Mouse (Mus musculus): ENCODE results near the gene Naf1. TPM values are rescaled to one million over a fixed set of nuclear protein-coding genes. Genes with fewer than 3 reads are reported as not detected.

The Naf1 gene
- 2.0 and 2.2 TPM in 2 replicates for polyA plus RNA-seq (2015; fragmentation: Nextera tagmentation; extraction: Ambion mirVana)

GRCm38 (mm10) chr8:66860023-66860422 lies at the start of gene Naf1:
Gene Naf1, plus strand, starts transcription at chr8:66860217.
- under 1% methylated on average over 37 of the region's 37 CpGs for WGBS
- H3K9me3 ChIP-seq (ENCODE audit: control insufficient read depth, low read length) = no peaks in the 10 kb centered on the region
- H3K9ac ChIP-seq (replicated peaks; ENCODE audit: low read depth, low read length) = peak within 1 kb of the TSS; percentile 76
- H3K4me3 ChIP-seq (replicated peaks; ENCODE audit: low read length) = peak within 1 kb of the TSS; percentile 96
- peaks cover 17% of the 10 kb centered on the region for H3K4me1 ChIP-seq (replicated peaks; ENCODE audit: control insufficient read depth, insufficient read depth, low read length)
- peak within 1 kb of the TSS; percentile 84 for H3K4me2 ChIP-seq (ENCODE audit: low read length)
- ATAC-seq = peak; percentile 98
- H3K36me3 ChIP-seq (ENCODE audit: control insufficient read depth, insufficient read depth) = no peaks in the 10 kb centered on the region
- H3K27ac ChIP-seq (ENCODE audit: low read length) = no peak within 1 kb of the TSS
- no peaks in the 10 kb centered on the region for H3K27me3 ChIP-seq (replicated peaks; ENCODE audit: control insufficient read depth, insufficient read depth, low read length)

- Histone ChIP-seq H3K27ac (ENCODE audit: low read length) (no peak overlapping the region), H3K9ac (replicated peaks; ENCODE audit: low read depth, low read length) (peak overlapping the region; percentile 76)
- under 1% methylated on average over 46 of the region's 46 CpGs for WGBS
Measured at GRCm38 (mm10) chr8:66860921-66861588, 1.0 kb downstream of the Naf1 start.

GRCm38 (mm10) chr8:66861589-66862500 lies 1.8 kb downstream of the Naf1 start:
- Histone ChIP-seq H3K36me3 (ENCODE audit: control insufficient read depth, insufficient read depth) (no peaks in the 10 kb centered on the region), H3K4me3 (replicated peaks; ENCODE audit: low read length) (peak overlapping the region; percentile 96), H3K27me3 (replicated peaks; ENCODE audit: control insufficient read depth, insufficient read depth, low read length) (no peaks in the 10 kb centered on the region), H3K9ac (replicated peaks; ENCODE audit: low read depth, low read length) (no peak overlapping the region), H3K4me2 (ENCODE audit: low read length) (peak overlapping the region; percentile 84), H3K4me1 (replicated peaks; ENCODE audit: control insufficient read depth, insufficient read depth, low read length) (peaks cover 17% of the 10 kb centered on the region), H3K27ac (ENCODE audit: low read length) (no peak overlapping the region), H3K9me3 (ENCODE audit: control insufficient read depth, low read length) (no peaks in the 10 kb centered on the region)
- 56% methylated on average over 5 of the region's 5 CpGs for WGBS
- ATAC-seq = no peak

More at GRCm38 (mm10) chr8:66860921-66861588, 1.0 kb downstream of the Naf1 start:
- Histone ChIP-seq H3K4me3 (replicated peaks; ENCODE audit: low read length) (peak overlapping the region; percentile 96), H3K4me1 (replicated peaks; ENCODE audit: control insufficient read depth, insufficient read depth, low read length) (peaks cover 17% of the 10 kb centered on the region), H3K4me2 (ENCODE audit: low read length) (peak overlapping the region; percentile 84), H3K36me3 (ENCODE audit: control insufficient read depth, insufficient read depth) (no peaks in the 10 kb centered on the region), H3K9me3 (ENCODE audit: control insufficient read depth, low read length) (no peaks in the 10 kb centered on the region), H3K27me3 (replicated peaks; ENCODE audit: control insufficient read depth, insufficient read depth, low read length) (no peaks in the 10 kb centered on the region)
- ATAC-seq = peak; percentile 54

GRCm38 (mm10) chr8:66863761-66864160 lies 3.7 kb downstream of the Naf1 start:
- no peaks in the 10 kb centered on the region for H3K27me3 ChIP-seq (replicated peaks; ENCODE audit: control insufficient read depth, insufficient read depth, low read length)
- no peak overlapping the region for H3K9ac ChIP-seq (replicated peaks; ENCODE audit: low read depth, low read length)
- H3K4me3 ChIP-seq (replicated peaks; ENCODE audit: low read length) = no peak overlapping the region
- ATAC-seq = no peak
- no peak overlapping the region for H3K27ac ChIP-seq (ENCODE audit: low read length)
- H3K4me1 ChIP-seq (replicated peaks; ENCODE audit: control insufficient read depth, insufficient read depth, low read length) = peaks cover 17% of the 10 kb centered on the region
- WGBS = 97% methylated on average over 3 of the region's 3 CpGs
- no peak overlapping the region for H3K4me2 ChIP-seq (ENCODE audit: low read length)
- H3K9me3 ChIP-seq (ENCODE audit: control insufficient read depth, low read length) = no peaks in the 10 kb centered on the region
- H3K36me3 ChIP-seq (ENCODE audit: control insufficient read depth, insufficient read depth) = no peaks in the 10 kb centered on the region

GRCm38 (mm10) chr8:66865120-66865519 lies 5.1 kb downstream of the Naf1 start:
- no peaks in the 10 kb centered on the region for H3K27me3 ChIP-seq (replicated peaks; ENCODE audit: control insufficient read depth, insufficient read depth, low read length)
- H3K9me3 ChIP-seq (ENCODE audit: control insufficient read depth, low read length) = no peaks in the 10 kb centered on the region
- no peak for ATAC-seq
- H3K4me3 ChIP-seq (replicated peaks; ENCODE audit: low read length) = no peak overlapping the region
- H3K9ac ChIP-seq (replicated peaks; ENCODE audit: low read depth, low read length) = no peak overlapping the region
- H3K27ac ChIP-seq (ENCODE audit: low read length) = no peak overlapping the region
- H3K4me1 ChIP-seq (replicated peaks; ENCODE audit: control insufficient read depth, insufficient read depth, low read length) = peaks cover 17% of the 10 kb centered on the region
- no peaks in the 10 kb centered on the region for H3K36me3 ChIP-seq (ENCODE audit: control insufficient read depth, insufficient read depth)
- no peak overlapping the region for H3K4me2 ChIP-seq (ENCODE audit: low read length)
- WGBS = 90% methylated on average over 1 of the region's 1 CpGs

- Histone ChIP-seq H3K9ac (replicated peaks; ENCODE audit: low read depth, low read length) (no peak overlapping the region), H3K27ac (ENCODE audit: low read length) (no peak overlapping the region), H3K4me1 (replicated peaks; ENCODE audit: control insufficient read depth, insufficient read depth, low read length) (no peaks in the 10 kb centered on the region), H3K9me3 (ENCODE audit: control insufficient read depth, low read length) (no peaks in the 10 kb centered on the region), H3K4me2 (ENCODE audit: low read length) (no peak overlapping the region), H3K36me3 (ENCODE audit: control insufficient read depth, insufficient read depth) (no peaks in the 10 kb centered on the region), H3K4me3 (replicated peaks; ENCODE audit: low read length) (no peak overlapping the region), H3K27me3 (replicated peaks; ENCODE audit: control insufficient read depth, insufficient read depth, low read length) (no peaks in the 10 kb centered on the region)
- ATAC-seq = no peak
- 70% methylated on average over 3 of the region's 3 CpGs for WGBS
Measured at GRCm38 (mm10) chr8:66867679-66868078, 7.7 kb downstream of the Naf1 start.

- WGBS = 9% methylated on average over 1 of the region's 1 CpGs
- H3K4me1 ChIP-seq (replicated peaks; ENCODE audit: control insufficient read depth, insufficient read depth, low read length) = no peaks in the 10 kb centered on the region
- no peak overlapping the region for H3K27ac ChIP-seq (ENCODE audit: low read length)
- no peaks in the 10 kb centered on the region for H3K36me3 ChIP-seq (ENCODE audit: control insufficient read depth, insufficient read depth)
- H3K9ac ChIP-seq (replicated peaks; ENCODE audit: low read depth, low read length) = no peak overlapping the region
- H3K9me3 ChIP-seq (ENCODE audit: control insufficient read depth, low read length) = no peaks in the 10 kb centered on the region
- no peaks in the 10 kb centered on the region for H3K27me3 ChIP-seq (replicated peaks; ENCODE audit: control insufficient read depth, insufficient read depth, low read length)
- no peak overlapping the region for H3K4me3 ChIP-seq (replicated peaks; ENCODE audit: low read length)
- no peak overlapping the region for H3K4me2 ChIP-seq (ENCODE audit: low read length)
- no peak for ATAC-seq
Measured at GRCm38 (mm10) chr8:66869211-66869932, 9.4 kb downstream of the Naf1 start.

- Histone ChIP-seq H3K27ac (ENCODE audit: low read length) (no peak overlapping the region), H3K4me2 (ENCODE audit: low read length) (no peak overlapping the region), H3K4me1 (replicated peaks; ENCODE audit: control insufficient read depth, insufficient read depth, low read length) (no peaks in the 10 kb centered on the region), H3K9ac (replicated peaks; ENCODE audit: low read depth, low read length) (no peak overlapping the region), H3K36me3 (ENCODE audit: control insufficient read depth, insufficient read depth) (0 out of 2 replicates have a peak, but pooled peaks cover 3% of the 10 kb centered on the region), H3K9me3 (ENCODE audit: control insufficient read depth, low read length) (no peaks in the 10 kb centered on the region), H3K4me3 (replicated peaks; ENCODE audit: low read length) (no peak overlapping the region), H3K27me3 (replicated peaks; ENCODE audit: control insufficient read depth, insufficient read depth, low read length) (no peaks in the 10 kb centered on the region)
- ATAC-seq = no peak
- WGBS = 71% methylated on average over 1 of the region's 1 CpGs
Measured at GRCm38 (mm10) chr8:66883866-66884265, 23.8 kb downstream of the Naf1 start.

- Histone ChIP-seq H3K9ac (replicated peaks; ENCODE audit: low read depth, low read length) (no peak overlapping the region), H3K4me3 (replicated peaks; ENCODE audit: low read length) (no peak overlapping the region), H3K9me3 (ENCODE audit: control insufficient read depth, low read length) (no peaks in the 10 kb centered on the region), H3K4me2 (ENCODE audit: low read length) (no peak overlapping the region), H3K36me3 (ENCODE audit: control insufficient read depth, insufficient read depth) (peaks cover 5% of the 10 kb centered on the region; the same call in 1 of the 2 replicates), H3K4me1 (replicated peaks; ENCODE audit: control insufficient read depth, insufficient read depth, low read length) (no peaks in the 10 kb centered on the region), H3K27ac (ENCODE audit: low read length) (no peak overlapping the region), H3K27me3 (replicated peaks; ENCODE audit: control insufficient read depth, insufficient read depth, low read length) (no peaks in the 10 kb centered on the region)
- no peak for ATAC-seq
- WGBS = 69% methylated on average over 2 of the region's 2 CpGs
Measured at GRCm38 (mm10) chr8:66891879-66892278, 31.9 kb downstream of the Naf1 start.
